Mouse (Mus musculus) layer of hippocampus, postnatal 14 days (tissue): ENCODE measurements at regions not wholly inside any gene's neighbourhood (a gene's known extent, or its start where the extent isn't known, plus 50 kb on each side); places are given as distances from the start of the nearest gene placed in this dataset.
A peak's percentile ranks its signal among the peaks of the same experiment; 100 is the strongest.

Experiments used
- DNase-seq, 2 experiments: peaks; one replicate each; pipeline ENCODE4 v3.0.0; 2021 to 2022; ENCODE audit warnings: low spot score in 2 of 2, mixed read lengths in 1 of 2

DNA sequence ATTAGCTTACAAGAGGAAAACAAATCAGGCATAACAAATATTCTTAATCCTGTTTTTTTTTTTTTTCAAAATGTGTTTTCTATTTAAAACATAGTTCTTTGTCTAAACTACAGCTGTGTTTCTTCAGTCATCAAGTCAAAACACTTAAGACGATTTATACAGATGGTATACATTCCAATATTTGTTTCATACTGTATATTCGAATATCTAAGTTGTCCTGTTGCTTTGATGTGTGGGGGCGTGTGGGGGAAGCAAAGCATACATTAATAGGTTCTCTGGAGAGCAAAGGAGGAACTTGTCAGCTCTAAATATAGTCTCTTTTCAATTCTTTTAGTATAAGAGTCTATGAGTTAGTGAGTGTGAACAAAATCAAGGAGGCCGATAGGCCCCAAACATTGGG is 1056.7 kb upstream of the Cdh7 start:
- DNase-seq = no peak

DNA sequence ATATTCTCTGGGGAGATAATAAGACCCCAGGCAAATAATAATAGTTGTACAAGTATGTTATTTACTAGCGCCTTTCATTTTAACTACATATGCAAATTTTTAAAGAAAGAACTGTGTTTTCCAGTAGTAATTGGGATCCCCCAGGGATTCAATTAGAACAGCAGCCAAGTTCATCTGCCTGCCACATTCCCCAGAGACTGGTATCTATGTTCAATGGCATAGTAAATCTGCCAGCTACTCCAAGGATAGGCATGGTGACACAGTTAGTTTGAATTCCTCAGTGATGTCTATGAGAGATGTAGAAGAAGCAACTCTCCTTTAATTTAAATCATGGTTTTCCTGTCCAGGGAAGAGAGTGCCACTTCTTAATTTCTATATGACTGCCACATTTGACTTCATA is 1047.9 kb upstream of the Cdh7 start:
- no peak for DNase-seq

DNA sequence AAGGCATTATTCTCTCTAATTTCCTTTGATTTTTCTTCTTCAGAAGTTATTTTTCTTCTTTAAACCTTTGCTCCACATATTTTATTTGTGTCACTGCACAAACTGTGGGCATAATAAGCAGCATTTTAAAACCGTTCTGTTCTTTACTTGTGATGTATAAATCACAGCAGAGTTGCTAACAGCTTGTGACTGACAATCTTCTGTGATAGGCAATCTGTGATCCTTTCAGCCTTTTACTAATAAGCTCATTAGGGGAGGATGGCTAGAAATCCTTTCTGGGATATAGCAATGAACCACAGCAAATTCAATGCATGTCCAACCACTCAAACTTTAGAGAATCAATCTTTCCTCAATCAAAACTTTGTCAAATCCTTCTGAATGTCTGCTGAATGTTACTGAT is 1007.4 kb upstream of the Cdh7 start:
- DNase-seq = peak in 1 of 2 experiments; percentile 53

DNA sequence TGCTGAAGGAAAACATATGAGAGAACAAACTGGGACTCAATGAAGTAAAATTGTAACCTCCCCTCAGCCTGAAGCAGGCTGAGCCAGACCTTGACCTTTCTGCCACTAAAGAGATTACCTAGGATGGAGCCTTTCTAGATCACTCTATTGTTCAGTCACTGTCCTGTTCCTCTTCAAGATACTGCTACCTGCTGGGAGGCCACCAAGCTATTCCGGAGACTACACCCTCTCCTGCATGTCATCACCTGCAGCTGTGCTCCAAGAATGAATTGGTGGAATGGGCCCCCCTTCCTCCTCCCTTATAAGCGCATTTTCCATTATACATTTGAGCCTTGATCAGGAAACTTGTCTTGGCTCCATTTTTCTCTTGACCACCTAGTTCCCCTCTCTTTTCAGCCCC is 987.6 kb upstream of the Cdh7 start:
- DNase-seq = no peak
